Mouse (Mus musculus): ENCODE results near the gene Gm37240.

DNA sequence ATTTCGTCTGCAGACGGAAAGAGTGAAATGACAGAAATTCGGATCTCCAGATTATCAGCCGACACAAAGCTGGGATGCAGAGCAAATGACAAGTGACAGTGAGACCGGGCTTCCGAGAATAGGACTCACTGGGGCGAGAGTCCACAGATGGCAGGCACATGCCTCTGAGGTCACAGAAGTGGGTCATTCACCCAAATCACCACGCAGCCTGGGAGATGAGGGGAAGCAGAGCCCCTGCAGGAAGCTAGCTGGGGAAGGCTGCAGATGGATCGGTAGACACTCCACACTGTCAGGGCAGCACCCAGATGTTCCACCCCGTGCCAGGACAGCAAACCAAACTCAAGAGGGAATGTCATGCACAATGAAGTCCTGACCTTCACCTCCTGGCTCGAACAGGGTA is 372.6 kb downstream of the Gm37240 start:
- no peak for TF ChIP-seq CTCF (IDR thresholded peaks at IDR 0.05; ENCODE audit: borderline replicate concordance, insufficient read depth, low read length)
- no peak for TF ChIP-seq POLR2A (IDR thresholded peaks at IDR 0.05; ENCODE audit: low read depth, low read length)
